Mouse (Mus musculus) cerebellum, adult 9-10 months (tissue): ENCODE measurements at regions not wholly inside any gene's neighbourhood (a gene's known extent, or its start where the extent isn't known, plus 50 kb on each side); places are given as distances from the start of the nearest gene placed in this dataset.
"Not testable (repeated sequence)": the region's sequence is repeated elsewhere in the genome, so short reads cannot be mapped to it uniquely, and the experiment has no call there.

Experiments
- DNase-seq: peaks from one replicate; pipeline ENCODE4 v3.0.0; 2022

GRCm38 (mm10) chr3:15022773-15023172, 136.7 kb downstream of the Car2 start:
- DNase-seq = no peak

DNA sequence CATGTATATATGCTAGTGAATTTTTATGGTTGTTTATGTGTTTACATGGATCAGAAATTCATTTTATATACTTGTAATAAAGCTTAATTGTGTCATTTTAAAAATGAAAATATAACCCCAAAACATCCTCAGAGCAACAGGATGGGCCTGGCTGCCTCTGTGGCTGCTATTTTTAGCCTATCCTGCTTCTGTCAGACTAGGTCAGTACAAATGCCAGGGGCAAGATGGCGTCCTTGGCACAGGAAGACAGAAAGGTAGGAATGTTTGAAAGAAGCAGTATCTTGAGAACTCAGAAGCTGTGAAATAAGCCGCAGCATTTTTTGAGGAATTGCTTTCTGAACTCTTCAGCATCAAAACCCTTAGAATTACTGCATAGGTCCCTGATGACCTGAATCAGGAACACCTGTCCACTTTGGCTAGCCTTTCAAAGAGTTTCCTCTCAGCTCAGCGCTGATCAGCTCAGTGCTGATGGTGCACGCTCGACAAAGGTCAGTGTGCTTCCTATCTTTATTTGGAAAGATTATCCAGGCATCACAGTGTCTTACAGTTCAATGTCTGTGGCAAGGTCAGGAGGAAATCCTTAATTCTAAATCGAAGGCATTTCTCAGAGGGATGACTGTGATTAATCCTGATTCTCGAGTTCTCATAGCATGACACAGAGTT, 154.9 kb downstream of the Car2 start:
- peak; percentile 43 for DNase-seq

GRCm38 (mm10) chr3:15053968-15054367, 167.9 kb downstream of the Car2 start:
- no peak for DNase-seq

- not testable (repeated sequence) for DNase-seq
These were observed 169.6 kb downstream of the Car2 start for GRCm38 (mm10) chr3:15055516-15056256.

- not testable (repeated sequence) for DNase-seq
These were observed 170.9 kb downstream of the Car2 start for GRCm38 (mm10) chr3:15056788-15057585.

GRCm38 (mm10) chr3:15065681-15066080, 179.6 kb downstream of the Car2 start:
- no peak for DNase-seq

DNA sequence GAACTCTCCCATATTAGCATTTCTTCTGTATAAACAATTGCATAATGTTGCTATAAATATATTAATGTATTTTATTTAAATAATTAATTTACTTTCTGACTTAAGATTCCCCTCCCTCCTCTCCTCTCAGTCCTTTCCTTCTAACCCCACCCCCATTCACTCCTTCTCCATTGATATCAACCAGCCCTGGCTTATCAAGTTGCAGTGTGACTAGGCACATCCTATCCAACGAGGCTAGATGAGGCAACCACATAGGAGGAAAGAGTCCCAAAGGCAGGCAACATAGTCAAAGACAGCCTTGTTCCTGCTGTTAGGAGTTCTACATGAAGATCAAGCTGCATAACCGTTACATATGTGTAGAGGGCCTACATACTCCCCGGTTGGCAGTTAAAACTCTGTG, 182.2 kb downstream of the Car2 start:
- DNase-seq = no peak

DNA sequence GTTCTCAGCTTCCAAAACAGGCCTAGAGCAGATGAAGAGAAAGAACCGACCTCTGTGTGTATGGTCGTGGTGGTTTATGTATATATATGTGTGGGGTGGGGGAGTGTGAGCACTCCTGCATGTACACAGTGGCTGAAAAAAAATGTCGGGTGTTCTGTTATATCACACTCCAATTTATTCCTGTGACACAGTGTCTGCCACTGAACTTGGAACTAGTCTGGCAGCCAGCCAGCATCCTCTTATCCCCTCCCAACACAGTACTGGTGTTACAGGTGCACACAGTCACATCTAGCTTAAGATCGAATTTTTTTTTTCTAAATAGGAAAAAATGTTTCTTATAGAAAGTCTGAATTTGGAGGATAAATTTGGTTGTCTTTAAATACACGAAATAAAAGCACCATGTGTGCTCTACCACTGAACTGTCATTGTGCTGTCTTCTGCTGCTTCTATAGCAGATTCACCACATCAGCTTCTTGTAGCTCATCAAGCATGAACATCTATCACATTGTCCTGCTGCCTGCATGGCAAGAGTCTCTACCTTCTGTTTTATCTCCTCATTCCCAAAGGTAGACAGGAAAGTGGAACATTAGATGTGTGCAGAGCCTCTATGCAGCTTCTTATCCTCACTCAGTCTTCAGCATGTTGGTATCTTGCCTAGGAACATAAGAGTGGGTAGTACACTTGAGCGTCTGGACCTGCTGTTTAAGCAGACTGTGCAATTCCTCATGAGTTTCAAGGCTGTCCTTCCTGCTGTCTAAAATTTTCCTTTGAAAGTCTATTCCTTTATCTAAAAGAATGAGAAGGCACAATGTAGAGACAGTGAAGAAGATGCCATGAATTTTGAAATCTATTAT, 185.2 kb downstream of the Car2 start:
- no peak for DNase-seq

- DNase-seq = no peak
These were observed 187.3 kb downstream of the Car2 start for GRCm38 (mm10) chr3:15073405-15073804.

DNA sequence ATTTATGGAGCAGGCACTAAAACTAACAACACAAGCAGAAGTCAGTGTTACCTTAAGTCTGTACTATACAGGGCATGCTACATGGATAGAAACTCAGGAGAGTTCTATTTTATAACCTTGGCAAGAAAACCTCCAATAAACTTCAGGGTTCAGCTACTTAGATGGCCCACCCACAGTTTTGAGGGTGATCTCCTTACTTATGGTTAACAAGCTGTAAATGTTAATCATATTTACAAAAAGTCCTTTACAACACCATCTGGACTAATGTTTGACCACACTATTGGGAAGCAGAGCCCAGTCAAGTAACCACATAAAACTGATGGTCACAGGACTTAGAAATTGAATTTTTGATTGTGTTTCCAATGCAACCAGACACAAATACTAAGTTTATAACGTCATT, 187.8 kb downstream of the Car2 start:
- no peak for DNase-seq

- DNase-seq = no peak
These were observed 188.9 kb downstream of the Car2 start for GRCm38 (mm10) chr3:15074949-15075348.

- DNase-seq = peak; percentile 9
These were observed 204.1 kb downstream of the Car2 start for GRCm38 (mm10) chr3:15090124-15090523.

GRCm38 (mm10) chr3:15098206-15098817, 212.2 kb downstream of the Car2 start:
- no peak for DNase-seq

DNA sequence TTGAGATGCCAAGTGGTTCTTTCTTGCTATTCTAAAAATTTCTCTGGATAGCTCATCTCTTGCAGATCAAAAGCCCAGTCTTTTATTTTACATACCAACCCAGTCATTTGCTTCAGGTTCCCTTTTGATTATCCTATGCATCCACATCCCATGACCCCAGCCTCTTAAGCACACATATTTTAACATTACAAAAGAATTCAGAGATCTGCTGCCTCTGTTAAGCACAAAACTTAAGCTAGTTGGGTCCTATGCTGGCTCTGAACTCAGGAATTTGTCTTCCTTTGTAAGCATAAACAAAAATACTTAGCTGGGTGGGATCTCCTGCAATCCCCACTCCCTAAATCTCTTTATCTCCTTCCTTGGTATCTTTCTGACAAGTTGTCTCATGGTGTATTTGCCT, 212.9 kb downstream of the Car2 start:
- no peak for DNase-seq

DNA sequence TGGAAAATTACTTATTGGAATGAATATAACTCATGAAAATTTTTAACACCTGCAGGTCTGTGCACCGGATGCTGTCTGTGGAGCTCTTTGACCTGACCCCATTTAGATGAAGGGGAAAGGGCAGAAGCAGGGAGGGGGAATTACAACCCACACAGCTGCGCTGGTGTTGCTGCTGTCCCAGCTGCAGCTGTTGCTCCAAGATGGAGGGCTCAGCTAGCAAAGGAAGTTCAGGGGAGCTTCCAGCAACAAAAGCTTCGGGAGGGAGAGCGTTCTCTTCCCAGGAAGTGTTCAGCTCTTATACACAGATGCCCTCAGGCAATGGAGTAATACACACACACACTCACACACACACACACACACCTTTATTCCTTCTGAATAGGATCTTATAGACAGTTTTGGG, 219.6 kb downstream of the Car2 start:
- no peak for DNase-seq

DNA sequence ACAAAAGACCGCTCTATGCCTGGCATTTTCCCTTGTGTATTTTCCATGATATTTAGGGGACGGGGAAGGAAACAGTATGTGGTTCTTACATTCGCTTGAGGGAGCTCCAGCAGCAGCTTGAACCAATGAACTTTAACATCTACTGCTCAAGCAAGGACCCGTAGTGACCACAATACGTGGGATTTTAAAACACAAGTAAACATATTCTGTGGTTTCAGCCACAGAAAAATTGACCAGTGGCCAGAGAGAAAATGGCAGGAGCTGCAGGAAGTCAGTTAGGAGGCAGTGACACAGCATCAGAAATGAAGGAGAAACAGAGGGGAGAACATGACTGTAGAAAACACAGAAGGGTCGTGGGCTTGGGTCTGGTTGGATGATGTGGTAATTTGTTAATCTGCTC, 220.2 kb downstream of the Car2 start:
- DNase-seq = no peak

- no peak for DNase-seq
These were observed 221.2 kb downstream of the Car2 start for GRCm38 (mm10) chr3:15107301-15107700.

- DNase-seq = no peak
These were observed 222.3 kb downstream of the Car2 start for GRCm38 (mm10) chr3:15108239-15108934.

DNA sequence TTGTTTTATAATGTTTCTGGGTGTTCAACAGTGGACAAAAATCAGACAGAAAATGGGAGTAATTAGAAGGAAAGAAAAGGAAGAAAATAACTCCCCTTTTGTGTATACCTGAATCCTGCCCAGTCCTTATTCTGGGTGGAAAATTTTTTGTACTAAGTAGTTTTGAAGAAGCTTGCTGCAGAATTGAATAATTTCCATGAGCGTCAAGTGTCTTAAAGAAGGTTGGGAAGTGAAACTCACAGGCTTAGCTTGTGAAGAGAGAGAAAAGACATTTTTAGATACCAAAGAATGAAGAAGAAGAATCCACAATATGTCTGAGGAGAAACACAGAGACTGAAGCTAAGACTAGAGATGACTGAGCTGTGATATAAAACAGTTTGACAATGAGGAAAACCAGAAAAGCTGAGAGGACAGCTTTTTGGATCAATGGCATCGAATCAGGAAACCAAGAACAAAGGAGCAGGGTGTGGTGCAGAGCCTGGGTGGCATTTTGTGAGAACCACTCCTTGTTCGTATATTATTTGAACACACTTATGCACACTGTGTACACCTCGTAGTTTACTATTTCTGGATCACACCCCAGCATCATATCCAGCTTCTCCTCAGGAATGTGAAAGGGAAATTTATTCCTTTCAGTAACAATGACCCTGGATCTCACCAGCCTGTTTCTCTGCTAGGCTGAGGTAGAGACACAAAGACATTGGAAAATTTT, 221.9 kb downstream of the Gm9733 start:
- DNase-seq = no peak

DNA sequence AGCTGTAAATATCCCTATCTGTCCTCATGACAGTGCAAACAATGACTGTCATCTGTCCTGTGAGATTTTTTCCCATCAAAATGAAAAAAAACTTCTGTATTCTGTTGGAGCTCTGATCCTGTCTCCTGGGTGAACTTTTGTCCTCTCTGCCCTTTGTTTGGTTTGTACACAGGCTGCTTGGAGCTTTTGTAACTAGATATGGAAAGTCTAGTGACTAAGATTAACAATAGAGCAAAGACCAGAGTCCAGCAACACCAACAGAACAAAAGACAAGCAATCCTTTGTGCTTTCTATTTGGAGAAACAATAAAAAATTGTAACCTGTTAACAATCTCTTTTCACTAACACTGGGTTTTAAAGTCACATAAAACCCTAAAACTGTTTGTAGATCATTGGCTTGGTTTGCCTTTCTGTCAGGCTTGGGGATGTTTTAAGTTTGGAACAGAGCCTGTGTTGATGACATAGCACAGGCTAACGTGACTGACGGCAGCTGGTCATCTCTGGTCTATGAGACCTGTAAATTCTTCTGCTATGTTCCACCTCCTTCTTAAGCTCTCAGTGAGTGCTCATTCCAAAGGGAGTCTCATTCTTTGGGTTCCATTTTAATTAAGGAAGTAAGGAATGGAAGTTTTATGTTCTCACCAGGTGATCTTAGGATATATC, 219.8 kb downstream of the Gm9733 start:
- DNase-seq = peak; percentile 4
